Mouse (Mus musculus) cerebellum, adult 9-11 months (tissue): ENCODE results near the gene Scgb2b18.
"Not testable (repeated sequence)": the region's sequence is repeated elsewhere in the genome, so short reads cannot be mapped to it uniquely, and the experiment has no call there.

Experiments
- DNase-seq: peaks from one replicate; pipeline ENCODE4 v3.0.0; 2022

Scgb2b18 gene

GRCm38 (mm10) chr7:33173764-33174163 is at the start of gene Scgb2b18:
Gene Scgb2b18, minus strand, starts transcription at chr7:33173864.
- DNase-seq = not testable (repeated sequence)

GRCm38 (mm10) chr7:33185268-33185667 is 11.6 kb upstream of the Scgb2b18 start, which contains the start of gene Scgb1b18:
Gene Scgb1b18, plus strand, starts transcription at chr7:33185568.
- DNase-seq = not testable (repeated sequence)
